Mouse (Mus musculus): Measurements from ENCODE around the gene Gcc2.

Gene Gcc2

DNA sequence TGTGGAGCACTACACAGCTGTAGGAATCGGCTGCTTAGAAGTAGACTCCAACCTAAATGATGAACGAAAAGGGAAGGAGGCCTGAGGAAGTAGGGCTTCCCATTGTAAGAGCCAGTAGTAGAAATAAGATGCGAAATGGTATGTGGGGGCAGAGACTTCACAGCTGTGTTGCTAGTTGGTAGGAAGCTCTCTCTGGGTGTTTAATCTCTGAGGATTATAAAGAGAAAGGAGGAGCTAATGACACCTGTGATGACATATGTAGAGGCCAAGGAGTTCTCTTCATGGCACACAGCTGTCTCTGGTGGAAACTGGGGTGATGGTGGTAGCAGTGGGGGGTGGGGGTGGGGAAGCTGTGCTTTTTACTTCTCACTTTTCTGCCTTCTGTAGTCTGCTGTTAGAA is 95.3 kb downstream of the Gcc2 start:
- ChIA-PET POLR2A (interaction anchor here in 2 of 4 experiments (0.6 to 1.2 kb wide), 2 partner anchors 26 kb away, joined by 3 read pairs; no protein-coding TSS in a partner anchor), CTCF (no interaction called here)

DNA sequence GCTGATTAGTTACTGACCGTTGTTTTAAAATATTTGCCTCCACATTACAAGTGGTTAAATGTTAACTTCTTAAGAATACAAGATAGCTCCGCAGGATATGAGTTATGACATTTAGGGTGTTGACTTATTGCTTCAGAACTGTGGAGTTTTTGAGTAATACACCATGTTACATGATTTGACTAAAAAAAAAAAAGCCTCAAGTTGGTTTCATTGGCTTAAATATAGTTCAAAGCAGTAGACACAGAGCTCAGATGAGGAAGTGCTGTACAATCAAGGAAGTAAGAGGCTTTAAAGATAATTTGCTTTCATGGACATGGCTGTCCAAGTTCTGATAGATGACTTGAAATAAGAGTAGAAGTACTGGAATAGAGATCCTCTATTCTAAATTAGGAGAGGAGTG is 96.4 kb downstream of the Gcc2 start:
- POLR2A ChIA-PET = interaction anchor here in 2 of 4 experiments (0.9 to 1.3 kb wide), 4 partner anchors 11 to 30 kb away, joined by 3 to 4 read pairs (median 3); partner anchors contain the start of gene Lims1 (in 1 of the 2)

DNA sequence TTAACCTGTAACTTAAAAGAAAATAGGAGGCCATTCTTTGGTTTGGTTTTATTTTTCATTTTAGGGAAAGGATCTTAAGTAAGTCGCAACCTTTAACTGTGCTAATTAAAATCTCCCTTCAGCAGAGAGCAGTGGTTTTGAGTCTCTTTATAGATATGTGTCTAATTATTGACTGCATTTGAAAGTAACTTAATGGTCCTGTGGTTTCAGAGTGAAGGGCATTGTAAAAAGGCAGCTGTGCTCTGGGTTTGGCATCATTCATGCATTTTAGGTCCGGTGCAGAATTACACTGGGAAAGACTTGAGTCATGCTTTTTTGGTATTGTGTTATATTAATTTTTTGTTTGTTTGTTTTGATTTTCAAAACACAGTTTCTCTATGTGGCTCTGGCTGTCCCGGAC is 97.1 kb downstream of the Gcc2 start:
- POLR2A ChIA-PET = interaction anchor here in 2 of 4 experiments (0.9 to 1.3 kb wide), 4 partner anchors 11 to 31 kb away, joined by 3 to 4 read pairs (median 3); partner anchors contain the start of gene Lims1 (in 1 of the 2)
- CTCF ChIA-PET = interaction anchor here in 1 of 4 experiments (0.6 kb wide), 1 partner anchor 1250 kb away, joined by 3 read pairs; no protein-coding TSS in a partner anchor

More for the DNA sequence above, 96.4 kb downstream of the Gcc2 start:
- CTCF ChIA-PET = interaction anchor here in 1 of 4 experiments (0.6 kb wide), 1 partner anchor 1251 kb away, joined by 3 read pairs; no protein-coding TSS in a partner anchor

DNA sequence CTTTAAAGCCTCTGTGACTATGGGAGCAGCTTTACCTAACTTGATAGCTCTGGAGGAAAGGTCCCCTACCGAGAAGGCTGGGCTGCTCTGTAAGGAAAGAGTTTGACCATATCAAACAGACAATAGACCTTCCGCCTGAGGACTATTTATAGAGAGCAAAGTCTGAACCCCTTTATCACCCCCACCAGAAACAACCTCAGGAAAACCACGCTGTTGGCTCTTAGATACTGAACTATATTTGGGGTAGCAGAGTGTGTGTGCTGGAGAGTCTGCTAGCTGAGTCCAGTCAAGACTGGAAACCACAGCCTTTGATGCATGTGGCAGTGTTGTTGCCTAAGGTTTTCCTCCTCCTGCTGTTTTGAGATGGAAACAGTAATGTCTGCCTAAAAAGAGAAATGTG is 99.3 kb downstream of the Gcc2 start:
- POLR2A ChIA-PET = interaction anchor here in 3 of 4 experiments (0.5 to 4.1 kb wide), 19 partner anchors 8 to 78 kb away, joined by 3 to 23 read pairs (median 5); partner anchors contain the start of gene Lims1 (in 2 of the 3)
- CTCF ChIA-PET = interaction anchor here in 3 of 4 experiments (0.6 to 2.1 kb wide), 6 partner anchors 12 to 31 kb away, joined by 3 to 9 read pairs (median 4); partner anchors contain the start of gene Lims1 (in 1 of the 3)
